Mouse (Mus musculus) hindbrain, embryonic 14.5 days (tissue): ENCODE measurements around the gene Sdk1. TPM values are rescaled to one million over a fixed set of nuclear protein-coding genes. Genes with fewer than 3 reads are reported as not detected.

ENCODE experiments used
- ATAC-seq: fragments of 200-750 bp; cut with Nextera tagmentation; 2 replicates; pipeline ENCODE4 v1.8.0; 2017; ENCODE audit warnings: moderate number of reproducible peaks, mild to moderate bottlenecking, moderate TSS enrichment, moderate library complexity; ENCODE audit not compliant: low FRiP score
- DNase-seq: peaks from one replicate; pipeline ENCODE4 v3.0.0-alpha.2; 2015; ENCODE audit warnings: low spot score
- H3K27ac ChIP-seq: fragments of 300-500 bp; sonication (generic); 2 replicates; pipeline ENCODE4 v1.5.1; 2014; ENCODE audit warnings: mild to moderate bottlenecking, moderate library complexity
- H3K27me3 ChIP-seq: fragments of 300-500 bp; sonication (generic); 2 replicates; pipeline ENCODE4 v1.6.1; 2014; ENCODE audit warnings: mild to moderate bottlenecking, low read length, mixed read lengths; ENCODE audit not compliant: control insufficient read depth, insufficient read depth
- H3K36me3 ChIP-seq: fragments of 300-500 bp; sonication (generic); replicated peaks from 2 replicates; pipeline ENCODE4 v1.6.1; 2014; ENCODE audit not compliant: control insufficient read depth, insufficient read depth
- H3K4me1 ChIP-seq: fragments of 300-500 bp; sonication (generic); replicated peaks from 2 replicates; pipeline ENCODE4 v1.6.1; 2014; ENCODE audit warnings: antibody characterized with exemption, low read length, mixed read lengths; ENCODE audit not compliant: control insufficient read depth, insufficient read depth
- H3K4me2 ChIP-seq: fragments of 300-500 bp; sonication (generic); replicated peaks from 2 replicates; pipeline ENCODE4 v1.6.1; 2014; ENCODE audit warnings: mild to moderate bottlenecking, moderate library complexity
- H3K4me3 ChIP-seq: fragments of 300-500 bp; sonication (generic); replicated peaks from 2 replicates; pipeline ENCODE4 v1.5.1; 2014; ENCODE audit warnings: mild to moderate bottlenecking, low read length
- H3K9ac ChIP-seq: fragments of 300-500 bp; sonication (generic); 2 replicates; pipeline ENCODE4 v1.6.1; 2014
- H3K9me3 ChIP-seq: fragments of 300-500 bp; sonication (generic); 2 replicates; pipeline ENCODE4 v1.6.1; 2016; ENCODE audit warnings: low read length; ENCODE audit not compliant: control insufficient read depth
- WGBS: fragments of 180-500 bp; shearing (Covaris S2); extraction: QIAGEN DNeasy Blood & Tissue Kit; methylation state at CpG from one replicate; pipeline ENCODE4 v1.1.7; 2014; 5-methylcytosine and 5-hydroxymethylcytosine counted together
- polyA plus RNA-seq: library from polyadenylated mRNA; unstranded; fragments of >200 nt; fragmentation: Nextera tagmentation; extraction: Ambion mirVana; gene quantifications from 2 replicates; pipeline ENCODE4 v1.2.1, GENCODE M21; 2014

The Sdk1 gene
- polyA plus RNA-seq, 1 experiment from 2014 or later, result 2.5 TPM

GRCm38 (mm10) chr5:141781142-141781541, 539.9 kb downstream of the Sdk1 start:
- H3K4me3 ChIP-seq, result no peak overlapping the region
- no peak overlapping the region for H3K27ac ChIP-seq
- WGBS, result 92% methylated on average over 2 of the region's 2 CpGs
- no peaks in the 10 kb centered on the region for H3K36me3 ChIP-seq
- no peaks in the 10 kb centered on the region for H3K4me1 ChIP-seq
- no peaks in the 10 kb centered on the region for H3K9me3 ChIP-seq
- DNase-seq (no peak), ATAC-seq (no peak)
- H3K27me3 ChIP-seq, result no peaks in the 10 kb centered on the region
- no peak overlapping the region for H3K9ac ChIP-seq
- no peak overlapping the region for H3K4me2 ChIP-seq

GRCm38 (mm10) chr5:141782330-141782729, 541.0 kb downstream of the Sdk1 start:
- no peaks in the 10 kb centered on the region for H3K9me3 ChIP-seq
- no peak overlapping the region for H3K4me2 ChIP-seq
- no peak overlapping the region for H3K4me3 ChIP-seq
- H3K27ac ChIP-seq, result no peak overlapping the region
- ATAC-seq (no peak), DNase-seq (no peak)
- no peaks in the 10 kb centered on the region for H3K4me1 ChIP-seq
- WGBS, result 92% methylated on average over 5 of the region's 5 CpGs
- no peaks in the 10 kb centered on the region for H3K27me3 ChIP-seq
- H3K9ac ChIP-seq, result no peak overlapping the region
- H3K36me3 ChIP-seq, result no peaks in the 10 kb centered on the region

- DNase-seq, result no peak
- WGBS, result 88% methylated on average over 7 of the region's 7 CpGs
- H3K27me3 ChIP-seq, result no peaks in the 10 kb centered on the region
These were observed 542.2 kb downstream of the Sdk1 start for GRCm38 (mm10) chr5:141783516-141783915.

GRCm38 (mm10) chr5:141793926-141794325, 552.6 kb downstream of the Sdk1 start:
- Histone ChIP-seq H3K36me3 (no peaks in the 10 kb centered on the region), H3K4me3 (no peak overlapping the region), H3K9ac (no peak overlapping the region), H3K4me2 (no peak overlapping the region), H3K9me3 (no peaks in the 10 kb centered on the region), H3K27me3 (no peaks in the 10 kb centered on the region), H3K4me1 (no peaks in the 10 kb centered on the region), H3K27ac (no peak overlapping the region)
- ATAC-seq (no peak), DNase-seq (no peak)
- WGBS, result 94% methylated on average over 4 of the region's 4 CpGs

More at GRCm38 (mm10) chr5:141783516-141783915, 542.2 kb downstream of the Sdk1 start:
- ATAC-seq, result no peak
- no peak overlapping the region for H3K27ac ChIP-seq
- no peaks in the 10 kb centered on the region for H3K36me3 ChIP-seq
- H3K4me3 ChIP-seq, result no peak overlapping the region
- no peaks in the 10 kb centered on the region for H3K4me1 ChIP-seq
- no peak overlapping the region for H3K9ac ChIP-seq
- H3K9me3 ChIP-seq, result no peaks in the 10 kb centered on the region
- no peak overlapping the region for H3K4me2 ChIP-seq

GRCm38 (mm10) chr5:141823823-141824330, 582.6 kb downstream of the Sdk1 start:
- H3K36me3 ChIP-seq, result no peaks in the 10 kb centered on the region
- H3K4me1 ChIP-seq, result no peaks in the 10 kb centered on the region
- no peak overlapping the region for H3K9ac ChIP-seq
- no peak overlapping the region for H3K4me2 ChIP-seq
- DNase-seq (no peak), ATAC-seq (no peak)
- no peak overlapping the region for H3K27ac ChIP-seq
- WGBS, result 81% methylated on average over 10 of the region's 10 CpGs
- H3K4me3 ChIP-seq, result no peak overlapping the region
- H3K27me3 ChIP-seq, result no peaks in the 10 kb centered on the region
- no peaks in the 10 kb centered on the region for H3K9me3 ChIP-seq

- H3K36me3 ChIP-seq, result no peaks in the 10 kb centered on the region
- ATAC-seq (no peak), DNase-seq (no peak)
- WGBS, result 80% methylated on average over 16 of the region's 16 CpGs
- no peak overlapping the region for H3K4me2 ChIP-seq
- H3K27me3 ChIP-seq, result no peaks in the 10 kb centered on the region
- H3K4me1 ChIP-seq, result no peaks in the 10 kb centered on the region
- no peak overlapping the region for H3K4me3 ChIP-seq
- no peak overlapping the region for H3K27ac ChIP-seq
- no peak overlapping the region for H3K9ac ChIP-seq
- no peaks in the 10 kb centered on the region; the same call in 1 of the 2 replicates for H3K9me3 ChIP-seq
These were observed 583.6 kb downstream of the Sdk1 start for GRCm38 (mm10) chr5:141824739-141825379.

- Histone ChIP-seq H3K27me3 (no peaks in the 10 kb centered on the region), H3K4me1 (peaks cover 30% of the 10 kb centered on the region), H3K27ac (no peak overlapping the region), H3K9ac (no peak overlapping the region), H3K4me2 (no peak overlapping the region), H3K36me3 (no peaks in the 10 kb centered on the region), H3K9me3 (no peaks in the 10 kb centered on the region), H3K4me3 (no peak overlapping the region)
- WGBS, result 43% methylated on average over 6 of the region's 6 CpGs
- ATAC-seq (no peak), DNase-seq (no peak)
These were observed 594.3 kb downstream of the Sdk1 start for GRCm38 (mm10) chr5:141835566-141835965.

- no peaks in the 10 kb centered on the region for H3K27me3 ChIP-seq
- no peaks in the 10 kb centered on the region for H3K36me3 ChIP-seq
- H3K4me2 ChIP-seq, result no peak overlapping the region
- 48% methylated on average over 8 of the region's 8 CpGs for WGBS
- H3K4me3 ChIP-seq, result no peak overlapping the region
- DNase-seq (no peak), ATAC-seq (no peak)
- no peak overlapping the region for H3K27ac ChIP-seq
- H3K4me1 ChIP-seq, result peaks cover 30% of the 10 kb centered on the region
- H3K9me3 ChIP-seq, result no peaks in the 10 kb centered on the region
- H3K9ac ChIP-seq, result no peak overlapping the region
These were observed 595.7 kb downstream of the Sdk1 start for GRCm38 (mm10) chr5:141836892-141837455.

GRCm38 (mm10) chr5:141844701-141845100, 603.4 kb downstream of the Sdk1 start:
- H3K36me3 ChIP-seq, result no peaks in the 10 kb centered on the region
- H3K4me2 ChIP-seq, result no peak overlapping the region
- ATAC-seq (no peak), DNase-seq (no peak)
- H3K4me3 ChIP-seq, result no peak overlapping the region
- H3K27me3 ChIP-seq, result no peaks in the 10 kb centered on the region
- H3K4me1 ChIP-seq, result no peaks in the 10 kb centered on the region
- H3K9me3 ChIP-seq, result no peaks in the 10 kb centered on the region
- 92% methylated on average over 4 of the region's 4 CpGs for WGBS
- H3K9ac ChIP-seq, result no peak overlapping the region
- H3K27ac ChIP-seq, result no peak overlapping the region
